Mouse (Mus musculus) thymus, adult 2 months (tissue): Measurements from ENCODE around the gene Gm21972. TPM values are rescaled to one million over a fixed set of nuclear protein-coding genes. Genes with fewer than 3 reads are reported as not detected.

Experiments used
- DNase-seq: peaks from one replicate; pipeline ENCODE4 v3.0.0; 2021
- H3K27ac ChIP-seq: fragments of 200-500 bp; 2 replicates; pipeline ENCODE4 v1.5.1; 2012; ENCODE audit warnings: low read length, control low read depth; ENCODE audit not compliant: control insufficient read depth, insufficient read depth
- H3K27me3 ChIP-seq: fragments of 200-500 bp; 2 replicates; pipeline ENCODE4 v1.6.1; 2012; ENCODE audit warnings: mild to moderate bottlenecking, low read length, moderate library complexity, mixed read lengths; ENCODE audit not compliant: control insufficient read depth, insufficient read depth
- H3K36me3 ChIP-seq: fragments of 200-500 bp; 2 replicates; pipeline ENCODE4 v1.6.1; 2012; ENCODE audit warnings: mild to moderate bottlenecking, low read length, moderate library complexity; ENCODE audit not compliant: control insufficient read depth, insufficient read depth
- H3K4me1 ChIP-seq: fragments of 200-500 bp; replicated peaks from 2 replicates; pipeline ENCODE4 v1.6.1; 2012; ENCODE audit warnings: low read length; ENCODE audit not compliant: control insufficient read depth, insufficient read depth
- H3K4me3 ChIP-seq: fragments of 200-500 bp; 2 replicates; pipeline ENCODE4 v1.5.1; 2012; ENCODE audit warnings: mild to moderate bottlenecking, low read length, control low read depth, moderate library complexity; ENCODE audit not compliant: control insufficient read depth, insufficient read depth
- CTCF ChIP-seq: fragments of 200-500 bp; IDR thresholded peaks from 2 replicates; pipeline ENCODE4 v1.5.1; 2012; ENCODE audit warnings: mild to moderate bottlenecking, control low read depth, low read length, moderate library complexity, borderline replicate concordance; ENCODE audit not compliant: control insufficient read depth, poor library complexity, insufficient read depth; ENCODE audit errors: extremely low read depth
- POLR2A ChIP-seq: fragments of 200-500 bp; IDR thresholded peaks from 2 replicates; pipeline ENCODE4 v1.6.1; 2012; ENCODE audit warnings: mild to moderate bottlenecking, low read length, control low read depth, moderate library complexity; ENCODE audit not compliant: control insufficient read depth, poor library complexity, insufficient read depth; ENCODE audit errors: extremely low read depth
- WGBS: fragments of 180-500 bp; shearing (Covaris S2); methylation state at CpG from one replicate; pipeline ENCODE4 v1.1.7; 2018; 5-methylcytosine and 5-hydroxymethylcytosine counted together
- polyA plus RNA-seq: library from polyadenylated mRNA; depleted of rRNA; stranded (reverse); fragments of >200 nt; gene quantifications from 2 replicates; pipeline ENCODE4 v1.2.3, GENCODE M21; 2012

The Gm21972 gene
- polyA plus RNA-seq, 1 experiment, result not detected

DNA sequence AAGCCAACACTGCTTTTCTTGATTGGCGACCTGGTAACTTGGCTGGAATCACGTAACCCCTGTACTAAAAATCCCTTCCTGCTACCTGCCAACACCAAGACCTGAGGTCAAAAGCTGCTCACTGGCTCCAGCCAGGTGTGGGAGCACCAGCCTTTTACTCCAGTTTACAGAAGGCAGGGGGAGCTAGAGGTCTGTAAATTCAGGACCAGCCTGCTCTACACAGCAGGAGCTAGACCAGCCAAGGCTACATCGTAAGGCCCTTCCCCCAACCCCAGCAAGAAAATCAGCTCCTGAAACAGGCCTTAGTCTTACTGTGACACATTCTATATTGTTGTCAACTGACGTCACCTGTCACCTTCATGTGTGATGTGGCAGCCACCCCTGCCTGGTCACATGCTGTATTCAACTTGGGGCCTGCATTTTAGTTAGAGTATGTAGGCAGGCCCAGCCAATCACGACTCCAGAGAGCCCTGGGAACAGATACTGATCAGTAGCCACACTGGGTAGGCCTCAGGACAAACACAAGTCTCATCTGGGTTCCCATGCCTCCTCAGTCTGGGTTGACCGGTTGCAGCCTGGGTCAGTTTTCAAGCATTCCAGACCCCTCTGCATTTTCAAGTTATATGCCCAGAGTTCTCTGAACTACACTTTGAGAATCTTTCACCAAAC is 55.7 kb downstream of the Gm21972 start:
- peak; percentile 8 for DNase-seq
- H3K4me1 ChIP-seq, result peaks cover 4% of the 10 kb centered on the region; the same call in 1 of the 2 replicates
- H3K36me3 ChIP-seq, result no peaks in the 10 kb centered on the region
- H3K27me3 ChIP-seq, result no peaks in the 10 kb centered on the region
- H3K4me3 ChIP-seq, result no peak overlapping the region
- 90% methylated on average over 6 of the region's 6 CpGs for WGBS
- TF ChIP-seq CTCF (no peak), POLR2A (no peak)
- no peak overlapping the region for H3K27ac ChIP-seq

DNA sequence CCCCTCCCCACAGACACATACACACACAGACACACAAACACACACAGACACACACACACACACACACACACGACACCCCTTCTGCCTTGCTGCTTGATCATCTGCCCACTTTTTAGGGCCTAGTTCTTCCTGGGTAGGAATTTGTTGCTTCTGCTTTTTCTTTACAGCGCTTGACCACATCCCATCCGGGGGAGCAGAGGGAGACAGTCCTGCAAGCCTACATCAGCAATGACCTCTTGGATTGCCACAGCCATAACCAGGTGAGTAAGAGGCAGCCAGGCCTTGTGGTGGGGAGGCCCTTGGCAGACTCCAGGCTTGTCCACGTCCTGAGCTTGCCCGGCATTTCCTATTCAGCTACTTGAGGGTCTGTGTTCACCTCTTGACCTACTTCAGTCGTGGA is 57.4 kb downstream of the Gm21972 start:
- Histone ChIP-seq H3K36me3 (no peaks in the 10 kb centered on the region), H3K27me3 (no peaks in the 10 kb centered on the region)

DNA sequence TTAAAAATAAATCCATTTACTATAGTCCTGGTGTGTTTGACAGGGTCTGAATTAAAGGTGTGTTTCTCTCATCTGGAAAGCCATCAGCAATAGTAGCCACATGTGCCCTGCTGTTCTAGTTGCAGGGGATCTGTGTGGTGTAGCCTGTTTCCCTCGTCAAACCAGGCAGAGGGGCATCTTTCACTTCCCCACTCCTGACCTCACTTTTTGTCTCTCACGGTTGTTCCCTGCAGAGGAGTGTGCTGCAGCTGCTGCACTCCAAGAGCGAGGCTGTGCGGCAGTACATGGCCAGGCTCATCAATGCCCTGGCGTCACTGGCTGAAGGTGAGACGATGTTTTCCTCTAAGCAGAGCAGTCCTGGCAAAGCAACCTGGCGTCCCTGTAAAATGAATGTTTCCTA is 60.6 kb downstream of the Gm21972 start:
- DNase-seq, result no peak
- Histone ChIP-seq H3K4me1 (no peaks in the 10 kb centered on the region), H3K27ac (no peak overlapping the region), H3K27me3 (no peaks in the 10 kb centered on the region), H3K36me3 (no peaks in the 10 kb centered on the region), H3K4me3 (no peak overlapping the region)
- TF ChIP-seq CTCF (no peak), POLR2A (no peak)
- 59% methylated on average over 7 of the region's 7 CpGs for WGBS

More for the DNA sequence above, 57.4 kb downstream of the Gm21972 start:
- H3K27ac ChIP-seq, result no peak overlapping the region
- TF ChIP-seq POLR2A, result no peak
- TF ChIP-seq CTCF, result no peak
- peaks cover 4% of the 10 kb centered on the region; the same call in 1 of the 2 replicates for H3K4me1 ChIP-seq
- DNase-seq, result no peak
- H3K4me3 ChIP-seq, result no peak overlapping the region
- WGBS, result 57% methylated on average over 6 of the region's 6 CpGs

DNA sequence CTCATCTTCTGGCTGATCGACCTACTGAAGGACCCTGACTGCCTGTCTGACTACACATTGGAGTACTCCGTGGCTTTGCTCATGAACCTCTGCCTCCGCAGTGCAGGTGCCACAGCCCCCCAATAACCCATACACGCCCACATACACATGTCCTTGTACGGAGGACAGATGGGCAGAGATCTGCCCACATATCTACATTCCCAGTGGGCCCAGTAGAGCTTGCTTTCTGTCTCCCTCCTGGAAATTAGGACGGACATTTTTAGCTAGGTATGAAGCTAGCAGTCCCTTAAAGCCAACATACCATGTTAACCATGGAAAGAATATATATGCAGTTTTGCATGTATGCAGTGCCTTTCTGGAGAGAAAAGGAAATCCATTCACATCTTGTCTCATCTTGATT is 64.8 kb downstream of the Gm21972 start:
- no peak overlapping the region for H3K27ac ChIP-seq
- WGBS, result 94% methylated on average over 6 of the region's 6 CpGs
- H3K4me3 ChIP-seq, result no peak overlapping the region
- no peaks in the 10 kb centered on the region for H3K4me1 ChIP-seq
- no peaks in the 10 kb centered on the region for H3K27me3 ChIP-seq
- TF ChIP-seq CTCF, result no peak
- TF ChIP-seq POLR2A, result no peak
- no peaks in the 10 kb centered on the region for H3K36me3 ChIP-seq
- DNase-seq, result no peak

DNA sequence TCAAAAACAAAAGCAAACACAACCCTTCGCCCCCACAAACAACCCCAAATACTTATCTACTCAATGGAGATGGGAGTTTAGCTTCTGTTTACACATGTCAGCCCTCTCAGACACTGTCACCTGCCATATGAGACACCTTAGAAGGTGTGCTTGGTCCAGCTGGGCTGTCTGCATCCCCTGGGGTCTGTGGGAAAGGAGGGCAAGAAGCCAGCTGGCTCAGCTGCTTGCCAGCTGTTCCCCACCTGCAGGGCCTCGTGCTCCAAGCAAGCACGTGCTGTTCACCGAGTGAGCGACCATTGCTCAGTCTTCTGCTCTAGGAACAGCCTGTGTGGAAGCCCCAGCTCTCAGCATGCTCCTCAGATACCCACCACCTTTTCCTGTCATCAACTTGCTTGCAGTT is 65.6 kb downstream of the Gm21972 start:
- DNase-seq, result no peak
- H3K4me1 ChIP-seq, result no peaks in the 10 kb centered on the region
- WGBS, result 73% methylated on average over 5 of the region's 5 CpGs
- H3K36me3 ChIP-seq, result no peaks in the 10 kb centered on the region
- H3K27ac ChIP-seq, result no peak overlapping the region
- no peaks in the 10 kb centered on the region for H3K27me3 ChIP-seq
- H3K4me3 ChIP-seq, result no peak overlapping the region
- TF ChIP-seq POLR2A (no peak), CTCF (no peak)

DNA sequence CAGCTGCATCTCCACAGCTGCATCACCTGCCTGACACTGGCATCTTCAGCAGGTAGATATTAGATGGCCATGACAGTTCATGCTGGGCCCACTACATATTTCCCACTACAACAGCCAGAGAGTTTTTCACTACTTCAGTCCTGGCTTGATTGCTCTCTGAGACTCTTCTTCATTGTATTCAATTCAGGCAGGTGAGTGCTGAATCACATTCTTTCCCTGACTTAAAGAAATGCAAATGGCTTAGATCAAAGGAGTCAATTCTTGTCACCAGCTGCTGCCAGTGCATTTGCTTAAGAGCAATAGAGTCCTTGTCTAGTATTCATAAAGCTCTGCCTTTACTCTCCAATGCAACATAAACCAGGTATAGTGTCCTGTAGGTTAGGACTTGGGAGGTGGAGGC is 67.9 kb downstream of the Gm21972 start:
- H3K36me3 ChIP-seq, result no peaks in the 10 kb centered on the region
- no peaks in the 10 kb centered on the region for H3K4me1 ChIP-seq
- H3K27ac ChIP-seq, result no peak overlapping the region
- no peak overlapping the region for H3K4me3 ChIP-seq
- H3K27me3 ChIP-seq, result no peaks in the 10 kb centered on the region
- TF ChIP-seq CTCF (no peak), POLR2A (no peak)
- no peak for DNase-seq
